8 mouse cellular contexts compared by ENCODE assay signal in genomic region chr10:79533126-79533911, GRCm38 (mm10). TPM values are rescaled to one million over a fixed set of nuclear protein-coding genes. Genes with fewer than 3 reads are reported as not detected.
DNase-seq lines count a peak whose midpoint lies in the region; ATAC-seq and TF ChIP-seq lines count a peak whose summit lies in the region.

TSS of gene Plpp2 (minus strand) at chr10:79533796.

- no peak for TF ChIP-seq EP300 in ES-Bruce4 (IDR thresholded peaks at IDR 0.05; ENCODE audit: insufficient read depth, low read depth, low read length)

- H3K27me3 ChIP-seq in ES-Bruce4 (ENCODE audit: control insufficient read depth, insufficient read depth, low read length, poor library complexity, severe bottlenecking), result no peaks in the 10 kb centered on the region
- peaks cover 11% of the 10 kb centered on the region; the same call in 1 of the 2 replicates for H3K27me3 ChIP-seq in forebrain, embryonic 10.5 days (ENCODE audit: poor library complexity, severe bottlenecking)
- H3K27me3 ChIP-seq in neural tube, embryonic 13.5 days, result peaks cover 8% of the 10 kb centered on the region

- peak; percentile 68 for ATAC-seq in neural tube, embryonic 13.5 days (ENCODE audit: low read depth)

- peak; percentile 35 for TF ChIP-seq CTCF in ES-Bruce4 (IDR thresholded peaks at IDR 0.05; ENCODE audit: low read depth, low read length)
- peak; percentile 34 for TF ChIP-seq CTCF in lung, adult 2 months (IDR thresholded peaks at IDR 0.05; ENCODE audit: insufficient read depth, low read length)

- H3K4me3 ChIP-seq in ES-Bruce4 (ENCODE audit: low read depth, low read length), result peak within 1 kb of the TSS; percentile 66
- peak within 1 kb of the TSS; percentile 69 for H3K4me3 ChIP-seq in forebrain, embryonic 10.5 days
- H3K4me3 ChIP-seq in lung, adult 2 months (replicated peaks; ENCODE audit: extremely low read depth, low read depth, low read length), result peak within 1 kb of the TSS; percentile 61
- H3K4me3 ChIP-seq in neural tube, embryonic 13.5 days, result peak within 1 kb of the TSS; percentile 50

- intact Hi-C loops in heart, postnatal 10 days (cut with DNase I), result no loop called here

- H3K9ac ChIP-seq in ES-Bruce4 (ENCODE audit: low read depth, poor library complexity, severe bottlenecking), result peak within 1 kb of the TSS; percentile 55
- peak within 1 kb of the TSS; percentile 70 for H3K9ac ChIP-seq in neural tube, embryonic 13.5 days

- peak within 1 kb of the TSS; percentile 96 for H3K4me2 ChIP-seq in neural tube, embryonic 13.5 days

- no peaks in the 10 kb centered on the region for H3K9me3 ChIP-seq in ES-Bruce4 (replicated peaks; ENCODE audit: control insufficient read depth, insufficient read depth, low read length, poor library complexity, severe bottlenecking)
- no peaks in the 10 kb centered on the region for H3K9me3 ChIP-seq in forebrain, embryonic 10.5 days
- no peaks in the 10 kb centered on the region for H3K9me3 ChIP-seq in neural tube, embryonic 13.5 days

- DNase-seq in c-Kit-positive CD71-positive TER-119-negative erythroid progenitor cells, embryonic 14.5 days (ENCODE audit: low read depth), result peak; percentile 67
- peak; percentile 84 for DNase-seq in forebrain, embryonic 10.5 days (ENCODE audit: extremely low spot score, low spot score)
- peak; percentile 60 to 68 for DNase-seq in heart, postnatal 10 days
- peak; percentile 91 to 95 for DNase-seq in kidney, postnatal 36 days
- peak; percentile 85 for DNase-seq in lung, adult 2 months
- DNase-seq in testis, postnatal 14 days (ENCODE audit: low spot score), result peak; percentile 66

- H3K4me1 ChIP-seq in ES-Bruce4 (ENCODE audit: control insufficient read depth, insufficient read depth, low read length), result no peaks in the 10 kb centered on the region
- H3K4me1 ChIP-seq in forebrain, embryonic 10.5 days, result peaks cover 27% of the 10 kb centered on the region
- no peaks in the 10 kb centered on the region for H3K4me1 ChIP-seq in lung, adult 2 months (ENCODE audit: control insufficient read depth, insufficient read depth, low read length)
- H3K4me1 ChIP-seq in neural tube, embryonic 13.5 days (replicated peaks), result peaks cover 16% of the 10 kb centered on the region

- TF ChIP-seq POLR2A in ES-Bruce4 (IDR thresholded peaks at IDR 0.05; ENCODE audit: insufficient read depth, low read length), result no peak
- TF ChIP-seq POLR2A in lung, adult 2 months (IDR thresholded peaks at IDR 0.05; ENCODE audit: borderline replicate concordance, extremely low read depth, low read depth, low read length), result 0 out of 2 replicates have a peak, but pooled peaks have one; percentile 5

- no peak within 1 kb of the TSS for H3K27ac ChIP-seq in ES-Bruce4 (ENCODE audit: insufficient read depth, low read length)
- H3K27ac ChIP-seq in forebrain, embryonic 10.5 days, result peak within 1 kb of the TSS; percentile 84
- no peak within 1 kb of the TSS for H3K27ac ChIP-seq in neural tube, embryonic 13.5 days (replicated peaks)

- H3K36me3 ChIP-seq in ES-Bruce4 (ENCODE audit: control insufficient read depth, insufficient read depth, low read length, poor library complexity, severe bottlenecking), result no peaks in the 10 kb centered on the region
- H3K36me3 ChIP-seq in forebrain, embryonic 10.5 days (replicated peaks), result peaks cover 26% of the 10 kb centered on the region
- peaks cover 6% of the 10 kb centered on the region for H3K36me3 ChIP-seq in neural tube, embryonic 13.5 days

- under 1% methylated on average over 52 of the region's 52 CpGs for WGBS in forebrain, embryonic 10.5 days
- under 1% methylated on average over 52 of the region's 52 CpGs for WGBS in lung, adult 2 months
- WGBS in neural tube, embryonic 13.5 days, result under 1% methylated on average over 52 of the region's 52 CpGs

RNA-seq across cellular contexts. Expression of gene Plpp2, which starts in this region (rescaled TPM):
- 16.6 and 16.7 TPM in 2 replicates for polyA plus RNA-seq in ES-Bruce4 (2011; ENCODE audit: insufficient read depth, insufficient read length, low read depth, missing spikeins)
- 26.0 and 28.8 TPM in 2 replicates for polyA plus RNA-seq in forebrain, embryonic 10.5 days (2016; fragmentation: Nextera tagmentation; extraction: Ambion mirVana)
- 1 to 10 TPM; 3.4 to 6.0 TPM for total RNA-seq in heart, postnatal 10 days (2021)
- polyA plus RNA-seq in lung, adult 2 months (2012; rRNA removed), result 27.9 and 30.4 TPM in 2 replicates
- polyA plus RNA-seq in neural tube, embryonic 13.5 days (2015; fragmentation: Nextera tagmentation; extraction: Ambion mirVana), result 15.4 and 17.5 TPM in 2 replicates
